Mouse (Mus musculus): ENCODE measurements around the gene Arl15.

The Arl15 gene

DNA sequence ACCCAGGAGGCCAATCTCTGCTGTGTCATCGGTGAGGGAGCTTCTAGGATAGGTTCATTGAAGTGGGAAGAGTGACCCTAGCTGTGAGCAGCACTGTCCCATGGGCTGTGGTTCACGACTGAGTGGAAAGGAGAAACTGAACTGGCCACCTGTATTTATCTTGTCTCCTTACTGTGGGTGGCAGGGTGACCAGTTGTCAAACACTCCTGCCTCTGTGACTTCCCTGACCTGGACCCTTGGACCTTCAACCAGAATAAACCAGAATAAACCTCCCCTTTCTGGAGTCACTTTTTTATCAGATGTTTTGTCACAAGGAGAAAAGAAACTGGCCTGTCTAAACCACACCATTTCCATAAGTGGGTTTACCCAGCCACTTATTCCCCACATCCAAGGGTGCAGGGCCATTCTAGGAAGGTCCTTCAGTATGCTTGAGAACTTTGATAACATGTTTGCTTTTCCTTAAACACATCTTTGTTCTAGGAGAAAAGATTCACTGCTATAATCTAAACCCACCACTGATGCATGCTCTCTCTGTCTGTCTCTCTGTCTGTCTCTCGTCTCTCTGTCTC, 289.3 kb downstream of the Arl15 start:
- no peak for TF ChIP-seq GATA4 (IDR thresholded peaks at IDR 0.05; ENCODE audit: insufficient replicate concordance, low read length)

DNA sequence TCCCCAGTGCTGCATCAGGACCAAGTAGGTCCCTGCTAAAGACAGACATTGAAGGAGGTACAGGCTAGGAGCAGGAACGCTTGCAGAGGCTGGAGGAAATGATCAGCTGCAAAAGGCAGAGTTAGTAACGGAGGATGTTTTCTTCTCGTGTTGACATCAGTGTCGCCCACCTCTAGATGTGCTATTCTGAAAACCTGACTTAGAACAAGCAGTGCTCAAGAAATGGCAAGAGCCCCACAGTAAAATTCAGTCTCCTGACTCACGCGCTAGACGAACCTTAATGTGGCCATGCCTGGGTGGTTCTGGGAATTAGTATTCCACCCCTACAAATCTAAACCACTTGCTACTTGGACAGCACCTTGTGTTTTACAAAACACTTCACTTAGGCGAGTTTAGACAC, 291.1 kb downstream of the Arl15 start:
- TF ChIP-seq GATA4 (IDR thresholded peaks at IDR 0.05; ENCODE audit: insufficient replicate concordance, low read length), result no peak

DNA sequence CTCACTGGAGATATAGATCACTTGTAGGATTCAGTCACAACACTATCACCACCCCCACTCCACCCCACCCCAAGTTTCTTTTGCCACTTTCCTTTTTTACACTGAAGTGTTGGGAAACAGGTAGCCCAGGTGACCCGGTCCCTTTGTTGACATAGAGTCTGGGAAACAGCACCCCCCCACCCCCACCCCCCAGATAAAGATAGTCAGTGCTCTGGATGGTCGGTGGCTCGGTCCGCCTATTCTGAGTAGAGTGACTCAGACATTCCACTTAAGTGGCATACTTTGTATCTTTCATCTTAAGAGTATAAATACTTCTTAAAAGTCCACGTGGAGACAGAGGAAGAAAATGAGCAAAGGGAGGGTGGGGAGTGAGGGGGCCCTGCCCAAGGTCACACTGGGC, 292.0 kb downstream of the Arl15 start:
- TF ChIP-seq GATA4 (IDR thresholded peaks at IDR 0.05; ENCODE audit: insufficient replicate concordance, low read length), result no peak

DNA sequence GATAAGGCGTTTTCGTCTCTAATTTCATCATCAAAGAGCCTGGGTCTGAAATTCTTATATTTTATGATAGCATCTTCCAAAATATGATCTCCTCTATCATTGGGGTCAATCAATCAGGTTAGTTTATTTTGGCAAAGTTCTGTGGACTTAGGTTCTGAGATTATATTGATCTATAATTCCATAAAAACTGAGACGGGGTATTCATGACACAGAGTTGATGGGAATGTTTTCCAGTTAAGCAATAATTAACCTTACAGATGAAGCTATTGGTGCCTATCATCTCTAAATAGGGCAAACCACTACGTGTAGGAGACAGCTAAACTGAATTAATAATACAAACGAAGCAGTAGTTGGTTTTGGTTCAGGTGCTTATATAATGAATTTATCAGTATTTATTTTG, 292.5 kb downstream of the Arl15 start:
- no peak for TF ChIP-seq GATA4 (IDR thresholded peaks at IDR 0.05; ENCODE audit: insufficient replicate concordance, low read length)

DNA sequence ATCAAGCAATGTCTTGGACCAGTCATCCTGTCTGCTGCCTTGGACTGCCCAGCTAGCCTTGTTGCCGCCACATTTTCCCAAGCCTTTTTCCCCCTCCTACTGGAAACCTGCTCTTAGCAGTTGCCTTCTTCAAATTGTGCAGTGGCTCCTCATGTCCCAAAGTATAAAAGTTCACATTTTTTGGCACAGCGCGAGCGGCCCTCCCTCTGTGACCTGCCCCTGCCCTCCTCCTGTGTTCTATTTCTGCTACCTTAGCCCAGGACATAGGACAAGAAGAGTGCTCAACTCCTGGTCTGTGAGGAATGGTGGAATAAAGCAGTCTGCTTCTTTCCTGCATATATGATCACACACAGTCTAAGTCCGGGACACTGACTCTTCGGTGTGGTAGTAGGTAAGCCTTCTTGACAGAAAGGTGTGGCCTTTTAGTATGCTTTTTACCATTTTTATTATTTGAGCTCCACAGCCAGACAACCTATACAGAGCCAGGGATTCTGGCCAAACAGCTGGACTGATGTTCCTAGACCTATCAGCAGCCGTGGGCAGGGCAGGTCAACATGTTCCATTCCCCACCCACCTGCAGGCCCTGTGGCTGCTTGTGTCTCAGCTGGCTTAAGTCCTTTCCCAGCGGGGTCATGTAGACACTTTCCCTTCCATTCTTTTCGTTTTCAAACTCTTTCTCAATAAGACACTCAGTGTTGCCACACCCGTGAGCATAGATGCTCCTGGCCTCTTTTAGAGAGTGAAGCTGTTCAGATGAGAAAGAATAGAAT, 293.6 kb downstream of the Arl15 start:
- no peak for TF ChIP-seq GATA4 (IDR thresholded peaks at IDR 0.05; ENCODE audit: insufficient replicate concordance, low read length)

DNA sequence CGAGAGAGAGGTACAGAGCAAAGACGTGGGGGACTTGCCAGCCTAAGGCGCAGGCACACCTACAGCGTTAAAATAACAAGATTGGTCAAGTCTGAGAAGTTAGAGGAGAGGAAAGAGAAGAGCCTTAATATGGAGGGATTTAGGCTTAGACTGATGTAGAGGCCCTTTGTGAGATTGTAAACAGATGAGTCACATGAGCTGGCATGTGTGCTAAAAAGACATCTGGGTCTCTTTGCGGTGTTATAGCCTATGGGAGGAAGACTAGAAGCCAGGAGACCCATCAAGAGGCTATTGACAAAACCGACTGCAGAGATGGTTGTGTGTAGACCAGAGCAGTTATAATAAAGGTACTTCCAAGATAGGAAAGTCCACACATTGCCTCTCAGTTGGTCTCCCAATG, 296.5 kb downstream of the Arl15 start:
- no peak for TF ChIP-seq GATA4 (IDR thresholded peaks at IDR 0.05; ENCODE audit: insufficient replicate concordance, low read length)

DNA sequence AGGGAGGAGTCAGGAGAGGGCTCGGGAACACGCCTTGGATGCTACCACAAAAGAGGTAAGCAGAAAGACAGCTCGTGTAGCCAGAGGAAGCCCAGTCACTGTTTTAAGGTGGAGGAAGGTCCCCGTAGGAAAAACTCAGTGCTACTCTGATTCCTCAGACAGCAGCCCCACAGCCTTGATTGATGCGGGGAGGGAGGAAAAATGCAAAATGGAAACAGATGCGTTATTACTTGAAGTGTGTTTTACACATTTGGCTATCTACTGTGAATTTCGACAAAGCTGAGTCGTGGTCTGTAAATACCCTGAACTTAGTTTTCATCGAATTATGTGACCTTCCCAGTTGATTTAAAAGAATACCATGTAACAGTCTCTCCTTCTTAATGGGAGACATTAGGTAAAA, 296.9 kb downstream of the Arl15 start:
- no peak for TF ChIP-seq GATA4 (IDR thresholded peaks at IDR 0.05; ENCODE audit: insufficient replicate concordance, low read length)

DNA sequence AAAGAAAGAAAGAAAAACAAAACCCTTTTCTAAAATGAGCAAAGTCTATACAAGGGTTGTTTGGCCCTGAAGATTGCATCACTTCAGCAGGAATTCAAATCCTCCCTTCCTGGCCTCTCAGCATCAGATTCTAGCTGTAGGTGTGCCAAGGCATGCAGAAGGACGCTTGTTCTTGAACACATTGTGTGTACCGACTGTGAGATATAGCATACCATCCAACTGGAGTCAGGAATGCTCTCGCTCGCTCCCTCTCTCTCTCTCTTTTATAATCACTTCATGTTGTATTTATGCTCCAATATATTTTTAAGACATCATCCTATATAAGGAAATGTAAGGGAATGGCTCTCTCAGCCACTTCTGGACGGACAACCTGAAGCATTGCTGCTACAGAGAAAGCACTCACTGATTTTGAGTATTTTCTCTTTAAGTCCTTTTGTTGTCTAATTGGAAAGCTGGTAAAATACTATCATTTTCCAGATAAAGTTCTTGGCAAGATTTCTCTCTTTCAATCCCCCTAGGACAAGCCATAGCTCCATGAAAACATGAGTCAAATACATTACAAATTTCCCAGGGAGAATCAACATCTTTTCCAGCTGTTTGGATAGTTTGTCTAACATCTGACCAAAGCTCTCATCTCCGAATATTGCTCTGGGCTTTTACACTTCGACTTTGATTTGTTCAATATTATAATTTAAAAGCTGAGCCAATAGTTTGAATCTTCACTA, 300.0 kb downstream of the Arl15 start:
- TF ChIP-seq GATA4 (IDR thresholded peaks at IDR 0.05; ENCODE audit: insufficient replicate concordance, low read length), result no peak

DNA sequence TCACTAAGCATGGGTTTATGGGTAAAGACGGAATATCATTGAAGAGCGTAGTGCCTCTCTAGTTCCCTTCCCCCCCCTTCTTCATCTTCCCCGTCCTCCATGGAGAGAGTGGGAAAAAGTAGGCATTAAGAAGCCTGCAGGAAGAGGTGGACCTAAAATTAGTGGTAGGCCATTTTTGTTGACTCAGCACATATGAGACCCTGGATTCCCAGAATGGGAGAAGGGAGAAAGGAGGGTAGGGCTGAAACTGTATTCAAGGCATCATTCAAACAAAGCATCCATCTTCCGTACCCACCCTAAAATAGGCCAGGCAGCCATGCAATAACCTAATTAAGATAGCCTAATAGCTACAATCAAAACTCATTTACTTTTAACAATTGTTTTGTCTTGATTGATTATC, 301.1 kb downstream of the Arl15 start:
- TF ChIP-seq GATA4 (IDR thresholded peaks at IDR 0.05; ENCODE audit: insufficient replicate concordance, low read length), result no peak

DNA sequence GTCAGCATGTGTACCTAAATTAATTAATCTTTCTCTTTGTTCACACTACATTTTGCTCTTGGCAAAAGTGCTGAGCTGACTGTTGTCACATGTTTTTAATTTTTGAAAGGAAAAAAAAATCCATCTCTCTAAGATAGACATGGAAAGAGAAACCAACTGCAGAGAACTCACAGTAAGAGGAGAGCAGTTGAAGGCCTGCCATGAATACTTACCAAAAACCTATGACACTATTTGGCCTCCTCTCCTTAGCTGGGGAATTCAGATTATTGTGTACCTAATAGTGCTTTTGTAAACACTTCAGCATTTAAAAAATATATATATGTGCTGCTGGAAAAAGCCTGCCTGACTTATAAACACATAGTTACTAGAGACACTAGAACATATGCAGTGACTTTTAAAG, 302.1 kb downstream of the Arl15 start:
- TF ChIP-seq GATA4 (IDR thresholded peaks at IDR 0.05; ENCODE audit: insufficient replicate concordance, low read length), result no peak

DNA sequence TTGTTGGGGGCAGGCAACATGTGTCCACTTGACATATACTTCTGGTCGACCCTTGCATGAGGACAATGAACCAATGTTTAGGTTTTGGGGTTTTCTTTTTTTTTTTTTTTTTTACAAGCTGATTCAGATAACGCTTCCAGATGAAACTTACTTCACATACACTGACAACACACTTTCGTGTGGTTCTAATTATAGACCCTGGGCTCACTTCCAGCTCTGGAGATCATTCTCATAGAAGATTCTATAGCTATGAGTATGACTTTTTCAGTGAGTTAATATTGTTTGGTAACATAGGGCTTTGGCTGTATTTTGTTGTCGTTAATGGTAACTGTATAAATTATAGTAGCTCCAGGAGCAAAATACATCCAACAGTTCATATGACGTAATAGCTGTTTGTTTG, 306.9 kb downstream of the Arl15 start:
- TF ChIP-seq GATA4 (IDR thresholded peaks at IDR 0.05; ENCODE audit: insufficient replicate concordance, low read length), result no peak

DNA sequence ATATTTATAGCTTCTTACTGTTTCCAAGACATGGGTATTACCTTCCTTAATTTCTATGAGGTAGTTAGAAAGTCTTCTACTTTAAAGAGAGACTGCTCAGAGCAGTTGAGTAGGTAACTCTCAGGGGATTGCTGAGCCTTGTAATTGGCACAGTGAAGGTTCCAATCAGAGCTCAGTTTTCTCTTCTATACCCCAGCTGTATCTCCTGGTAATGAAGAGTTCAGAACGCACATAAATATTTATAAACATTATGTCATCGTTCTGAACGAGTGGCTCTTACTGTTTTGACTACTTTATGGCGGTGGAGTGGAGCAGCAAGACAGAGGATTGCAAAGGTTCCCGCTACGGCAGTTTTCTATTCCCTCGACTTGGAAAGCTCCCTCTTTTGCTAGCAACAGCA, 311.8 kb downstream of the Arl15 start:
- TF ChIP-seq GATA4 (IDR thresholded peaks at IDR 0.05; ENCODE audit: insufficient replicate concordance, low read length), result no peak

DNA sequence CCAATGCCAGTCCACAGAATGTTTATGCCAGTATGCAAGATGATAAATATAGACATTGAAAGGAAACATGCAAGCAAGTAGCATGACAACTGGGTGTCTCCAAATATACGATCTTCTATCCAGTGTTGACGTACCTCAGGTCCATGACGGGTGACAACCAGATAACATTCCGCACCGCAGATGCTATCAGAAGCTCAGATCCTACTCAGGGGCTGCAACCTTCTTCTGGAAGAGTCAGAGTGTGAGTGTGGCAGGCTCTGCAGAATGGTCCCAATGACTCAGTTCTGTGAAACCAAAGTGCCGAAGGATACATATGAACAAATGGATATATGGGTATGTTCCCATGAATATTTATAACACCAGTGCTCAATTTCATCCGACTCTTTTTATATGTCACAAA, 313.2 kb downstream of the Arl15 start:
- no peak for TF ChIP-seq GATA4 (IDR thresholded peaks at IDR 0.05; ENCODE audit: insufficient replicate concordance, low read length)

DNA sequence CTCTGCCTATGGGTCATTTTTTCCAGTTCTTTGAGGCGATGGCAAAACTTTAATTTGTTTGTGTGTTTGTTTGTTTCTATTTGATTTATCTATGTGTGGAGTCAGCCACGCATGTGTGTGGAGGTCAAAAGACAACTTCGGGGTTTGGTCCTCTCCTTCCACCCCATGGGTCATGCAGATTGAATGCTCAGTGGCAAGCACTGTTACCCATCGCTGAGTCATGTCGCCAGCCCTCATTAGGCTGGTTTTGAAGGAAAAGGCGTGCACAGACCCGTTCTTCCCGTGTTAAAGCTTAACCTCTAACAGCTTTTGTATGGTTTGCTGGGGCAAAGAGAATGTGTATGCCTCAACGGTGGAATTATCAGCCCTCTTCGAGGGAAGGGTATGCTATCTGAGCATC, 315.1 kb downstream of the Arl15 start:
- no peak for TF ChIP-seq GATA4 (IDR thresholded peaks at IDR 0.05; ENCODE audit: insufficient replicate concordance, low read length)

DNA sequence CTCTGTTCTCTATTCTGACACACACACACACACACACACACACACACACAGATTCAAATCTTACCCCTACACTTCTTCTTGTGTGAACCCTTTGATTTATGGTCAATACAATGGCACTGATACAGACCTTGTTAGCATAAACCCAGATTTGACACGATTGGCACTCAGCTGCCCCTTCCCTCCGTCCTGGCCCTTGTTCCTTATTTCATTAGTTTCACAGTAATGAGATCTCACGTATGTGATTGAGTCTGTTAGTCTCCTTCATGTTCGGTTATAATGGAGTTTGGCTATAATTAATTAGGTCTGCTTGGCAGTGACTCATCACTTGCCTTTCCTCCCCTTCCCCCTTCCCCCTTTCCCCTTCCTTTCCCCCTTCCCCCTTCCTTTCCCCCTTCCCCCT, 315.5 kb downstream of the Arl15 start:
- TF ChIP-seq GATA4 (IDR thresholded peaks at IDR 0.05; ENCODE audit: insufficient replicate concordance, low read length), result no peak

DNA sequence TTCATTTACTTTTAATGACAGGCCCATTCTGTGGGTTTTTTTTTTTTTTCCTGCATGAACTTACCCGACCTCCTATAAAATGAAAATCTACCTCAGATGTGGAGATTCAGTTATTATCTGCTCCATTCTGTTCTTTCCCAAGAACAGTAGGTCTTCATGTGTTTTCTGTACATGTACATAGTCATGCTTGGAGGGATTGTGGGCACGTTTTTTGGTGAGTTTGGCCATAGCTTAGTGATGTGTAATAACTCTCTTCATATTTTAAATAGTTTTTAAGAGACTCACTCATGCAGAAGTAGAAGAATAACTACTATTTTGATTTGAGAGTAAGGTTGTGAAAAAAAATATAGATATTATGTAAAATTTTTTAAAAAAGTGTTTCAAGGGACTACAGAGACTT, 319.2 kb downstream of the Arl15 start:
- TF ChIP-seq GATA4 (IDR thresholded peaks at IDR 0.05; ENCODE audit: insufficient replicate concordance, low read length), result no peak
